Mouse (Mus musculus) lung, adult 2 months (tissue): ENCODE data around the gene Opcml.

Source experiments
- CTCF ChIP-seq: fragments of 200-500 bp; IDR thresholded peaks from 2 replicates; pipeline ENCODE4 v1.5.1; 2011; ENCODE audit warnings: mild to moderate bottlenecking, low read length, control low read depth; ENCODE audit not compliant: insufficient read depth
- POLR2A ChIP-seq: fragments of 200-500 bp; IDR thresholded peaks from 2 replicates; pipeline ENCODE4 v1.6.1; 2011; ENCODE audit warnings: low read depth, mild to moderate bottlenecking, control low read depth, low read length, borderline replicate concordance; ENCODE audit errors: extremely low read depth

- no peak for TF ChIP-seq CTCF
- no peak for TF ChIP-seq POLR2A
These were observed 146.7 kb downstream of the Opcml start for GRCm38 (mm10) chr9:27937253-27937652.
